Mouse (Mus musculus): ENCODE results near the gene Olfr430. TPM values are rescaled to one million over a fixed set of nuclear protein-coding genes. Genes with fewer than 3 reads are reported as not detected.
"Not testable (repeated sequence)": the region's sequence is repeated elsewhere in the genome, so short reads cannot be mapped to it uniquely, and the experiment has no call there.

Olfr430 gene
- polyA plus RNA-seq, 1 experiment from 2014 or later: not detected

GRCm38 (mm10) chr1:174049357-174049756 is 17.0 kb upstream of the Olfr430 start:
- H3K4me1 ChIP-seq (ENCODE audit: control insufficient read depth, low read depth, low read length); H3K27me3 ChIP-seq (ENCODE audit: control insufficient read depth, insufficient read depth, low read depth, low read length); ATAC-seq (ENCODE audit: low read depth); H3K36me3 ChIP-seq (ENCODE audit: control insufficient read depth, insufficient read depth); H3K27ac ChIP-seq (ENCODE audit: low read length); H3K9ac ChIP-seq (ENCODE audit: low read depth, low read length); H3K4me2 ChIP-seq (ENCODE audit: low read depth, low read length); H3K4me3 ChIP-seq (ENCODE audit: low read depth, low read length); H3K9me3 ChIP-seq (replicated peaks; ENCODE audit: control insufficient read depth, low read length): not testable (repeated sequence)
- 15% methylated on average over 4 of the region's 4 CpGs for WGBS (ENCODE audit: insufficient replicate concordance)

DNA sequence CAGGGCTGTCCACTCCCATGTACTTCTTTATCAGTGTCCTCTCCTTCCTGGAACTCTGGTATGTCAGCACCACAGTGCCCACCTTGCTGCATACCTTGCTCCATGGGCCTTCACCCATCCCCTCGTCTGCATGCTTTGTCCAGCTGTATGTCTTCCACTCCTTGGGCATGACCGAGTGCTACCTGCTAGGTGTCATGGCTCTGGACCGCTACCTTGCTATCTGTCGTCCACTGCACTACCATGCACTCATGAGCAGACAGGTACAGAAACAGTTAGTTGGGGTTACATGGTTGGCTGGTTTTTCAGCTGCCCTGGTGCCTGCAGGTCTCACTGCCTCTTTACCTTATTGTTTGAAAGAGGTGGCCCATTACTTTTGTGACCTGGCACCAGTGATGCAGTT is 15.9 kb upstream of the Olfr430 start:
- no peak for ATAC-seq (ENCODE audit: low read depth)
- no peaks in the 10 kb centered on the region for H3K27me3 ChIP-seq (ENCODE audit: control insufficient read depth, insufficient read depth, low read depth, low read length)
- no peak overlapping the region for H3K4me3 ChIP-seq (ENCODE audit: low read depth, low read length)
- no peak overlapping the region for H3K4me2 ChIP-seq (ENCODE audit: low read depth, low read length)
- 63% methylated on average over 4 of the region's 4 CpGs for WGBS (ENCODE audit: insufficient replicate concordance)
- H3K27ac ChIP-seq (ENCODE audit: low read length): no peak overlapping the region
- H3K4me1 ChIP-seq (ENCODE audit: control insufficient read depth, low read depth, low read length): no peaks in the 10 kb centered on the region
- H3K9me3 ChIP-seq (replicated peaks; ENCODE audit: control insufficient read depth, low read length): no peaks in the 10 kb centered on the region
- no peaks in the 10 kb centered on the region for H3K36me3 ChIP-seq (ENCODE audit: control insufficient read depth, insufficient read depth)
- no peak overlapping the region for H3K9ac ChIP-seq (ENCODE audit: low read depth, low read length)

- 60% methylated on average over 4 of the region's 4 CpGs for WGBS (ENCODE audit: insufficient replicate concordance)
- H3K4me2 ChIP-seq (ENCODE audit: low read depth, low read length): no peak overlapping the region
- no peak overlapping the region for H3K27ac ChIP-seq (ENCODE audit: low read length)
- ATAC-seq (ENCODE audit: low read depth): no peak
- no peak overlapping the region for H3K4me3 ChIP-seq (ENCODE audit: low read depth, low read length)
- H3K27me3 ChIP-seq (ENCODE audit: control insufficient read depth, insufficient read depth, low read depth, low read length): no peaks in the 10 kb centered on the region
- no peaks in the 10 kb centered on the region for H3K36me3 ChIP-seq (ENCODE audit: control insufficient read depth, insufficient read depth)
- no peaks in the 10 kb centered on the region for H3K9me3 ChIP-seq (replicated peaks; ENCODE audit: control insufficient read depth, low read length)
- H3K9ac ChIP-seq (ENCODE audit: low read depth, low read length): no peak overlapping the region
- H3K4me1 ChIP-seq (ENCODE audit: control insufficient read depth, low read depth, low read length): no peaks in the 10 kb centered on the region
Observed at GRCm38 (mm10) chr1:174051515-174051914, 14.9 kb upstream of the Olfr430 start.

DNA sequence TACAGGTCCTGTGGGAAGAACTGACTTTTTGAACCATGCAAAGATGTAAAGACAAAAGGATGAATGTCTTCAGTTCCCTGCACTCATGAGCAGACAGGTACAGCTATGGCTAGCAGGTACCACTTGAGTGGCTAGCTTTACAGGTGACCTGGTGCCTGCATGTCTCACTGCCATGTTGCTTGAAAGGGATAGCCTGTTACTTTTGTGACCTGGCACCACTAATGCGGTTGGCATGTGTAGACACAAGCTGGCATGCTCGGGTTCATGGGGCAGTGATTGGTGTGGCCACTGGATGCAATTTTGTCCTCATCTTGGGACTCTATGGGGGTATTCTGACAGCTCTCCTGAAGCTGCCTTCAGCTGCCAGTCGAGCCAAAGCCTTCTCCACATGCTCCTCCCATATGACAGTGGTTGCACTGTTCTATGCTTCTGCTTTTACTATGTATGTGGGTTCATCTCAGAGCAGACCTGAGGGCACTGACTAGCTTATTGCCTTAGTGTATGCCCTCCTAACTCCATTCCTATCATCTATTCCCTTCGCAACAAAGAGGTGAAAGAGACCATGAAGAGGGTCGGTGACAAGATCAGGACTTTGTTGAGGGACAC is 14.4 kb upstream of the Olfr430 start:
- H3K27ac ChIP-seq (ENCODE audit: low read length): no peak overlapping the region
- whole genome bisulfite sequencing (ENCODE audit: insufficient replicate concordance): 58% methylated on average over 5 of the region's 5 CpGs
- no peak overlapping the region for H3K9ac ChIP-seq (ENCODE audit: low read depth, low read length)
- no peaks in the 10 kb centered on the region for H3K9me3 ChIP-seq (replicated peaks; ENCODE audit: control insufficient read depth, low read length)
- H3K4me2 ChIP-seq (ENCODE audit: low read depth, low read length): no peak overlapping the region
- no peaks in the 10 kb centered on the region for H3K36me3 ChIP-seq (ENCODE audit: control insufficient read depth, insufficient read depth)
- H3K4me1 ChIP-seq (ENCODE audit: control insufficient read depth, low read depth, low read length): no peaks in the 10 kb centered on the region
- H3K4me3 ChIP-seq (ENCODE audit: low read depth, low read length): no peak overlapping the region
- peak; percentile 37; the same call in 1 of the 2 replicates for ATAC-seq (ENCODE audit: low read depth)
- H3K27me3 ChIP-seq (ENCODE audit: control insufficient read depth, insufficient read depth, low read depth, low read length): no peaks in the 10 kb centered on the region

GRCm38 (mm10) chr1:174052981-174053380 is 13.4 kb upstream of the Olfr430 start:
- Histone ChIP-seq H3K4me3 (ENCODE audit: low read depth, low read length) (no peak overlapping the region), H3K4me2 (ENCODE audit: low read depth, low read length) (no peak overlapping the region), H3K27me3 (ENCODE audit: control insufficient read depth, insufficient read depth, low read depth, low read length) (no peaks in the 10 kb centered on the region), H3K9ac (ENCODE audit: low read depth, low read length) (no peak overlapping the region), H3K27ac (ENCODE audit: low read length) (no peak overlapping the region), H3K4me1 (ENCODE audit: control insufficient read depth, low read depth, low read length) (no peaks in the 10 kb centered on the region), H3K9me3 (replicated peaks; ENCODE audit: control insufficient read depth, low read length) (no peaks in the 10 kb centered on the region), H3K36me3 (ENCODE audit: control insufficient read depth, insufficient read depth) (no peaks in the 10 kb centered on the region)
- ATAC-seq (ENCODE audit: low read depth): no peak
- WGBS (ENCODE audit: insufficient replicate concordance): 60% methylated on average over 3 of the region's 3 CpGs

DNA sequence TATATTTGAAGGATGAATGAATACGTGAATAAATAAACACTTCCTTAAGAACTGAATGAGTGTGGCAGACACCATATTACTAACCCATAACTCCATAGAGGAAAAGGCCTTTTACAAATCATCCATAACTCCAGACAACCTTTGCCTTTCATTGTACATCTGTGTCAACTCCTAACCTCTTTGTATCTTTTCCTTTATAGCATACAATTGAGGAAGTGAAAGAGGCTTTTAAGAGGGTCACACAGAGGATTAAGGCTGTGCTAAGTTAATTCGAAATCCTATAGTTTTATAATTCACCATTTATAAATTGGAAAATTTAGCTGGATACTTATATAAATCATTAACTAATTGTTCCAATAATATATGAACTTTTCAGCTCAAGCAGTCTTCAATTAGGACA is 11.2 kb upstream of the Olfr430 start:
- no peak overlapping the region for H3K27ac ChIP-seq (ENCODE audit: low read length)
- no peak overlapping the region for H3K4me3 ChIP-seq (ENCODE audit: low read depth, low read length)
- H3K9ac ChIP-seq (ENCODE audit: low read depth, low read length): no peak overlapping the region
- H3K4me1 ChIP-seq (ENCODE audit: control insufficient read depth, low read depth, low read length): no peaks in the 10 kb centered on the region
- H3K9me3 ChIP-seq (replicated peaks; ENCODE audit: control insufficient read depth, low read length): no peaks in the 10 kb centered on the region
- no peaks in the 10 kb centered on the region for H3K36me3 ChIP-seq (ENCODE audit: control insufficient read depth, insufficient read depth)
- no peaks in the 10 kb centered on the region for H3K27me3 ChIP-seq (ENCODE audit: control insufficient read depth, insufficient read depth, low read depth, low read length)
- ATAC-seq (ENCODE audit: low read depth): no peak
- WGBS (ENCODE audit: insufficient replicate concordance): 56% methylated on average over 2 of the region's 2 CpGs
- H3K4me2 ChIP-seq (ENCODE audit: low read depth, low read length): no peak overlapping the region

DNA sequence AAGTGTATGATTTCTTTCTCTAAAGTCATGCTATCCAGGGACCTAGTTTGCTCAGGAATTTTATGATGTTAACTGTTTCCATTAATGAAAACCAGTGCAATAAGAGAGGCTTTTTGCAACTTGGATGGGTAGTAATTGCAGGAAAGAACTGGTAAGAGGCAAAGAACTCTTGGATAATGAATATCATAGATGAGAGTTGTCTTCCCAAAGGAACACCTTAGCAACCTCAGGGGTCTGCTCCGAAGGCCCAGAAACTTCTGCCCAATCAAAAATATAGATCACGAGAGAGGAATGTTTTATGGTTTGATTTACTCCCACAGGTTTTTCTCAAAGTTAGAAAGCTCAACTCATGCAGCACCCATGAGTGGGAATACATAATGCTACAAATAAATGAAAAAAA is 17.6 kb downstream of the Olfr430 start, which contains the start of gene Olfr429:
TSS of gene Olfr429 (plus strand) at position 301 of the 400 bp plus-strand sequence.
- no peaks in the 10 kb centered on the region for H3K9me3 ChIP-seq (replicated peaks; ENCODE audit: control insufficient read depth, low read length)
- H3K4me3 ChIP-seq (ENCODE audit: low read depth, low read length): no peak within 1 kb of the TSS
- no peak within 1 kb of the TSS for H3K27ac ChIP-seq (ENCODE audit: low read length)
- H3K4me2 ChIP-seq (ENCODE audit: low read depth, low read length): no peak within 1 kb of the TSS
- no peak for ATAC-seq (ENCODE audit: low read depth)
- H3K9ac ChIP-seq (ENCODE audit: low read depth, low read length): no peak within 1 kb of the TSS
- 67% methylated on average over 2 of the region's 2 CpGs for WGBS (ENCODE audit: insufficient replicate concordance)
- H3K36me3 ChIP-seq (ENCODE audit: control insufficient read depth, insufficient read depth): no peaks in the 10 kb centered on the region
- H3K4me1 ChIP-seq (ENCODE audit: control insufficient read depth, low read depth, low read length): no peaks in the 10 kb centered on the region
- no peaks in the 10 kb centered on the region for H3K27me3 ChIP-seq (ENCODE audit: control insufficient read depth, insufficient read depth, low read depth, low read length)

- no peak for ATAC-seq (ENCODE audit: low read depth)
- no peak within 1 kb of the TSS for H3K27ac ChIP-seq (ENCODE audit: low read length)
- H3K4me2 ChIP-seq (ENCODE audit: low read depth, low read length): no peak within 1 kb of the TSS
- no peaks in the 10 kb centered on the region for H3K9me3 ChIP-seq (replicated peaks; ENCODE audit: control insufficient read depth, low read length)
- H3K9ac ChIP-seq (ENCODE audit: low read depth, low read length): no peak within 1 kb of the TSS
- H3K36me3 ChIP-seq (ENCODE audit: control insufficient read depth, insufficient read depth): no peaks in the 10 kb centered on the region
- no peaks in the 10 kb centered on the region for H3K4me1 ChIP-seq (ENCODE audit: control insufficient read depth, low read depth, low read length)
- H3K4me3 ChIP-seq (ENCODE audit: low read depth, low read length): no peak within 1 kb of the TSS
- H3K27me3 ChIP-seq (ENCODE audit: control insufficient read depth, insufficient read depth, low read depth, low read length): no peaks in the 10 kb centered on the region
- WGBS (ENCODE audit: insufficient replicate concordance): 67% methylated on average over 1 of the region's 1 CpGs
Observed at GRCm38 (mm10) chr1:174096591-174096990, 30.2 kb downstream of the Olfr430 start, which contains the start of gene Olfr427. Olfr427 (plus strand) TSS chr1:174096891.

DNA sequence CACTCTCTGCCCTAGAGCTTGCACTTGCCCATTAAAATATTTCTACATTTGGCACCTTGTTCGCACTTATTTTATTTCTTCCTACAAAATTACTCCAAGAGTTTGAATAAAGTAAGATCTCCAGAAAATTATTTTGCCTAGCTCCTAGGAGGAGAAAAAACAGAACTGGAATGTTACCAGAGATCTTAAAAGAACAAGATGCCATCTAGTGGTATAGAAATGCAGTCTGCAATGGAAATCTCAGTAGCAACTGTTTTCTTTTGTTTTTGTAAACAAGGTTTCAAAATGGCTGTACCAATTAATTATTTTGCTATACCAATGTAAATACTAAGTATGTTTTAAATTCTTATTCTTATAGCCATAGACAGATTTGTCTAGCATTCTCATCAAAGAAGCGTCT is 37.3 kb downstream of the Olfr430 start:
- no peak for ATAC-seq (ENCODE audit: low read depth)
- H3K4me3 ChIP-seq (ENCODE audit: low read depth, low read length): no peak overlapping the region

More for the DNA sequence above, 37.3 kb downstream of the Olfr430 start:
- Histone ChIP-seq H3K9ac (ENCODE audit: low read depth, low read length) (no peak overlapping the region), H3K36me3 (ENCODE audit: control insufficient read depth, insufficient read depth) (no peaks in the 10 kb centered on the region), H3K9me3 (replicated peaks; ENCODE audit: control insufficient read depth, low read length) (no peaks in the 10 kb centered on the region), H3K4me2 (ENCODE audit: low read depth, low read length) (no peak overlapping the region), H3K4me1 (ENCODE audit: control insufficient read depth, low read depth, low read length) (no peaks in the 10 kb centered on the region), H3K27ac (ENCODE audit: low read length) (no peak overlapping the region), H3K27me3 (ENCODE audit: control insufficient read depth, insufficient read depth, low read depth, low read length) (no peaks in the 10 kb centered on the region)
- WGBS (ENCODE audit: insufficient replicate concordance): 42% methylated on average over 2 of the region's 2 CpGs
